Mouse (Mus musculus) left cerebral cortex, postnatal 10 days (tissue): ENCODE data around the gene Rtkn2. TPM values are rescaled to one million over a fixed set of nuclear protein-coding genes. Genes with fewer than 3 reads are reported as not detected.

ENCODE experiments used
- DNase-seq, 2 experiments: peaks; one replicate each; pipeline ENCODE4 v3.0.0; 2021 to 2022; ENCODE audit warnings: low spot score in 2 of 2, mixed read lengths in 1 of 2; ENCODE audit errors: extremely low spot score in 1 of 2
- intact Hi-C: fragments of 180-260 bp; cut with DNase I; formaldehyde crosslinking; loops from one replicate; pipeline ENCODE4 v1.15.1; 2025
- total RNA-seq, 2 experiments: library from RNA; stranded (reverse); gene quantifications; 2 replicates each; pipeline ENCODE4 v1.2.3; 2021

Gene Rtkn2
- 1 to 10 TPM; 5.4 to 5.7 TPM for total RNA-seq

DNA sequence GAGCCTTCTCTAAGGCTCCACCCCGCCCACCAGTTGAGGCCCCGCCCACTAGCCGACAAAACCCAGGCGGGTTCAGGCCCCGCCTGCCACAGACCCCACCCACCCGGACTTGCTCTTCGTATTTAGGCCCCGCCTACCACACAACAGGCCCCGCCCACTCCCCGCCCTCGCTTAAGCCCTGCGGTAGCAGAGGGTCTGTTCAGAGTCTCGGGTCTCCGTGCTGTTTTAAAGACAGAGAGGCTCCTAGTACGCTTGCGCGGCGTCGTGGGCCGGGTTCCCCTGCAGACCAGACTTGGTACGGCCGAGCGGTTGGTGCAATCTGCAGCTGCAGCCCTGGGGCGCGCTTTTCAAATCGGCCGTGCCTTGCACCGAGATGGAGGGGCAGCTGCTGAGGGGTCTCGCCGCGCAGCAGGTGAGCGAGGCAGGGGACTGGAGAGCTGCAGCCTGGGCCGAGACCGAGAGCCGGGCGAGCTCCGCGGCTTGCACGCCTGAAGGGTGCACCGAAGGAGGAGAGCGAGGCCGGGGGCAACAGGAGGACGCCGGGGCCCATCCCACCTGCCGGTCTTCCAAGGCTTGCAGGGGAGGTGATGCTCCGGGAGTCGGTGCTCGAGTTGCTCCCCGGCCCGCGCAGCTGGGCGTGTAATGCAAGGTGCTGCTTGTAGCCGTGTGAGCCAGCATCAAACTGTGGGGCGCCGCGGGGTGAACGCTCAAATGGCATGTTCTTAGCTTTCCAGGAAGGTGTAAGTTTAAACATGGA is at the start of gene Rtkn2:
TSS of gene Rtkn2 (plus strand) at position 170 of the 757 bp plus-strand sequence.
- intact Hi-C loops, result loop anchor here (5.0 to 10.0 kb wide), 3 partner anchors 87 to 435 kb away; partner anchors contain the start of gene Ado
- peak; percentile 89 to 94 for DNase-seq

DNA sequence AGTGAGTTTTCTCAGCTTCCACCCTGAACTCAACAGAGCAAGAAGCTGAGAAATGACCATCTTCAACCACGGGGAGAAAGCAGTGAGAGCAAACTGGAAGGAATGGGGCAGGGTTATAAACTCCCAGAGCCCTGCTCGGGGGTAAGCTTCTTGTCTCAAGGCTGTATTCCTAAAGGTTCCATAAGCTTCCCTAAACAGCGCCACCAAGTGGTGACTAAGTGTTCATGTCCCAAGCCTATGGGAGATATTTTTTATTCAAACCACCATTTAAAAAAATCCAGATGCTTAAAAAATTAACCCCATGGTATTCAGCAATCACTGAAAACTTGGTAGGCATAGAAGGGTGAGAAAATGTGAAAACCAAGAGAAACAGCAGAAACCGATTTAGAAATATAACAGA is 48.0 kb upstream of the Rtkn2 start:
- intact Hi-C loops, result no loop called here

DNA sequence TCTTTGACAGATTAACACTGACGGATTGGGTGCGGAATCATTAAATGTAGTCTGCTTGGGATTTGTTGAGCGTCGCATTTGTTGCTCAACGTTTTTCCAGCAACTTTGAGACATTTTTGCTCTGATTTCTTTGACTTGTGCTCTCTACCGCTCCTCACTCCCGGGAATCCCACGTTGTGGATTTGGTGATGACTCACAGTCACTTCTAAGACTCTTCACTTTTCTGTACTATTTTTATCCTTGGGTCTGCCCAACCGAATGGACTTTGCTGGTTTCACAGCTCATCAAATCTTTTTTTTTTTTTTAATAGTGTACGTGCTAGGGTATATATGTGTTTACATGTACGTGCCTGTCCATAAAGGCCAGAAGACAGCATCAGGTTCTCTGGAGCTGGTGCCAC is 46.6 kb upstream of the Rtkn2 start:
- DNase-seq, result no peak
- intact Hi-C loops, result no loop called here

More for the DNA sequence above, 48.0 kb upstream of the Rtkn2 start:
- DNase-seq, result no peak

DNA sequence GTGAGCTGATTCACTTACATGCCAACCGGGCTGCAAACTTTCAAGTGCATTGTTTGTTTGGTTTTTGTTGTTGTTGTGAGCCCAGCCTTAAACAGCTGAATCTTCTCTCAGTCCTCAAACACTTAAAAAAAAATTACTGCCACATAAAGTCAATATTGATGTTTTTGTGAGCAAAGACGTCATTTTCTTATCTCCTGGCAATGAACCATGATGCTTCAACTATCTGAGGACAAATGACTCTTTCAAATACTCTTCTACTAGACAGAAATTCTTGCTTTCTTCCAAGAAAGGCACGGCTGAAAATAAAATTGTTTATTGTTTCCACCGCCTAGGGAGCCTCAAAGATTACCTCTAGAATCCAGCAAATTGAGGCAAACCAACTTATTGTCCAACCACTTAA is 42.4 kb upstream of the Rtkn2 start:
- intact Hi-C loops, result no loop called here
- no peak for DNase-seq

DNA sequence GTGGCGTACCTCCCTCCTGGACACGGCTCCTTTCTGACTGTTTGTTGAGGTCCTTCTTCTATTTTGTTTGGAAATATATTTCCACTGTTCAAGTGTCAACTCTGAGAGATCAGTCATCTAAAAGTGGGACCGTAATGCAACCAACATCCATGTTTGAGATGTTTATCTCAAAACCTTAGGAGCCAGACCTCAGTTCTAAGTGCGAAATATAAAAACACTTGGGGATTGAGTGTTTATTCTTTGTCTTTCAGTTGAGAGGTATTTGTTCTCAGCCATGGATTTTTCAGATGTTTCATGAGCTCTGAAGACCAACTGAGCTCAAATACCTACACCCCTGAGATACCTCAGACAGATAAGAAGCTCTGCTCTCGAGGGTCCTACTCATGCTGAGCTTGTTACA is 41.6 kb upstream of the Rtkn2 start:
- no peak for DNase-seq
- intact Hi-C loops, result no loop called here

DNA sequence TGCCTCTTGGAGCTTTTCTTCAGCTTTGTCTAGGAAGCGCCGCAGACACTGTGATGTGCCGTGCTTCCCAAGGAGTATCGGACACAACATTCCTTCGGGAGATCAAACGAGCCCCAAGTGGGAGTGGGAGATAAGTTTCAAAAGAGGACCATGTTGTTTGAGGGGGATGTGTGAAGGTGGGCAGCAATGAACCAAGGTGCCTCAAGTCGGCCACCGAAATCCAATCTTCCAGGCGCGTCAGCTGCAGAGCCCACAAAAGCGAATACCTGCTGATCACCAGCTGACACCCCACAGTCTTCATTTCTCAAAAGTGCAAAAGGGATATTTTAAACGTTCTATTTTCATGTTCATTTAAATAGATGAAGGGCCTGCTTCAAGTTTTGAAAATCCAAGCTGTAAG is 39.8 kb upstream of the Rtkn2 start:
- intact Hi-C loops, result no loop called here
- no peak for DNase-seq

DNA sequence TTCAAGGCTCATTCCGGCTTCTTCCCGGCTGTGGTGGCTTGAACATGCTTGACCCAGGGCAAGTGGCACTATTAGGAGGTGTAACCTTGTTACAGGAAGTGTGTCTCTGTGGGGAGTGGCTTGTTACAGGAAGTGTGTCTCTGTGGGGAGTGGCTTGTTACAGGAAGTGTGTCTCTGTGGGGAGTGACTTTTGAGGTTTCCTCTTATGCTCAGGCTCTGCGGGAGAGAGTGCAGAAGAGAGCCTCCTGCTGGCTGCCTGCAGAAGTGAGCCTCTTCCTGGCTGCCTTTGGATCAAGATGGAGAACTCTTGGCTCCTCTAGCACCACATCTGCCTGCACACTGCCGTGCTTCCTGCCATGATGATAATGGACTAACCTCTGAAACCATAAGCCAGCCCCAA is 35.9 kb upstream of the Rtkn2 start:
- intact Hi-C loops, result no loop called here
- DNase-seq, result no peak

DNA sequence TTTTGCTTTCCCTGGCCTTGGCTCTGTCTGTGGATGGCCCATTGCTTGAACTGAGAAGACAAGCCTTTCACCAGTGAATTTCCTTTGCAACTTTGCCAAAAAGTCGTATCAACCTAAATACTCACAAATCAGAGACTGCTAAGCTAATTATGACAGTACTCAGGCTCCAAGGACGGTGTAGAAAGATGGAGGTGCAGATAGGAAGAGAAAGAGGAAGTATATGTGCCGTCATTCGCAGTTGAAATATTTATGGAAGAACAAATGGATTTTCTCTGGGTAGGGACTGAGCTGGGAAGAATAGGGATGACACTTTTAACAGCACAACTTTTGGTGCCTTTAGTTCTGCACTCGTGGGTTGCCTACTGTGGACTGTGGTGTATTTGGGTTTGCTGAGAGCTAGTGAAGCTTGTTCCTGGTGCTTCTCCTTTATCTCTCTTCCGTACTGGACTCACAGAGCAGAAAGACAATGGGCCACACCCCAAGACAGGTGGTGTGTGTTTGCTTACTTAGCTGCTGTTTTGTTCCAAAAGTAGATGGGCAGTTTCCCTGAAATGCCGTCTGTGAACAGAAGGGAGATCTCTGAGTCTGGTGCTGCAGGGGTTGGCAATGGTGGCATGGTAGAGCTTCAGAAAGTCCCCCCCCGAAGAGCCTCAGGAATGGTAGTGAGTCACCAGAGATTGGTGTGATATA is 29.2 kb upstream of the Rtkn2 start:
- DNase-seq, result no peak
- intact Hi-C loops, result no loop called here

DNA sequence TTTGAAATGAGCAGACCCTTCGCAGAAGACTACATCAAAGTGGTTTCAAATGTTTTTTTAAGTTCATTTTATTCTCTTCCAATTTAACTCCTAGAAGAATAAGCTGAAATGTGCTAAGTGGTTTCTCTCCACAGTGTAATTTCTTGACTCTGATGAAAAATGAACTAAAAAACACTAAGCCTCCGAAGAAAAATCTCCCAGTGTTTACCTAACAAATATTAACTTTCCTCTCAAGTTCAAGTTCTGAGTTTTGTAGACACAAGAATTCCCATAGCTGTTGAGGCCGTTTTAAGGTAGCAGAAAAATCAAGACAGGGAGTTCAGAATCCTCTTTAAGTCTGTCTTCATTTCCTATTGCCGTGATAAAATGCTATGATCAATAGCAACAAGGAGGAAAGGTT is 27.7 kb upstream of the Rtkn2 start:
- intact Hi-C loops, result no loop called here
- no peak for DNase-seq

DNA sequence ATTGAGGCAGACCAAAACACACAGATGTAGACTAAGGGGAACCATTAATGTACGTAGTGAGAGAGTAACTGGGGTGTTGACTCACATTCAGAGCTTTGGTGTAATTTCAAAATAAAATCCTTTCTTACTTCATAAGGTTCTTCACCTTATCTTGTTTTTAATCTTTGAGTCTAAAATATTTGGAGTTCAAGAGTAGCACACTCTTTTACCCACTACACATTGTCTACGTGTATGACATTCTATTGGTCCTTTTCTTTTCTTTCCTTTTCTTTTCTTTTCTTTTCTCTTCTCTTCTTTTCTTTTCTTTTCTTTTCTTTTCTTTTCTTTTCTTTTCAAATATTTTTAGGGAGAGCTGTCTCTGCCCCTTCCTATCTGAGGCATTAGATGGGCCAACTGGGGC is 23.4 kb upstream of the Rtkn2 start:
- intact Hi-C loops, result no loop called here
- no peak for DNase-seq

DNA sequence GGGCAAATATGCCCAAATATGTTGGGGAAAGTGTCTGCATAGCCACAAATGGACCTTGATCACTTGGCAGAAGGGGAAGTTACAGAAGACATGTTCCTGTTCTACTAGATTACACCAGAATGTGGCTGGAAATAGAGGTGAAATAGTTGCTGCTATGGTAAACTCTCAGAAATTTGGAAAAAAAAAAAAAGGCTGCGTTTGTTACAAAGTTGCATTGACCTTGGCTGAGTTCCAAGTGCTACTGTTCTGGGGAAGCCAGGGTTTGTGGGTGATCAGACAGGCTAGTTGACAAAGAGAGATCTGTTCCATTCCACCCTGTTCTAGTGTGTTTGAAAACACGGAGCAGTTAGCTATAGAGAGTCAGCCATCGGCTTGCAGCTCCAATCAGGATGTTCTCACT is 19.4 kb upstream of the Rtkn2 start:
- intact Hi-C loops, result no loop called here
- DNase-seq, result no peak

DNA sequence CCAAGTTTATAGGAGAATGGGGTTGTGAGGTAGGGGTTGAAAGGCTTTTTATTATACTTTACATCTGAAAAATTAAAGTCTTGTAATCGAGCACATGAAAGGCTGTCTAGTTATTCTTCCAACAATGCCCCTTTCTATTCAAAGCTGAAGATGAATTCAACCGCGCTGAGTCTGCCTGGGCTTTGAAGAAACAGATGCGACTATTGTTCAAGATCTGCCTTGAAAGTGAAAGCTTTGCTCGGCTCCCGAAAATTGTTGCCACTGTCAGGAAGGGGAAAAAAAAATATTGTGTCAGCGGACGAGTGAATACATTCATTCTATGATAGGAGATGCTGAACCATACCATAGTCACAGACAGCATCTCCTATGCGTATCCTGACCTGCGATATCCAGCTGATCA is 16.9 kb upstream of the Rtkn2 start:
- DNase-seq, result no peak
- intact Hi-C loops, result no loop called here

DNA sequence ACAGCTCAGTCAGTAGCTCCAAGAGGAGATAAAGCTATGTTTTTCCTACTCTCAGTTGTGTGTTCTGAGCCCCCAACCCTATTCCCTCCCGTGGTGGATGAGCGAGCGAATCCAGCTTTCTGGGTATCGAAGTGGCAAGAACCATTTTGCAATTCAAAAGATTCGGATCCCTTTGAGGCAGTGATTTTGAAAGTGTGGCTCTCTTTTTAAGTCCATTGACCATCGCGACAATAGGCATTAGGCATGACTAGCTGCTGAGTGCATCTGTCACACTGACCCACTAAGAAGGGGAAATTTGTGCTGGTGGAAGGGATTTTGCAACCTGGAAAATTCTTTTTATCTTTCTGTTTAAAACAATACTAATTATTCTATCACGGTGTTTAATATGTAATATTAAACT is 15.3 kb upstream of the Rtkn2 start:
- intact Hi-C loops, result no loop called here
- no peak for DNase-seq

DNA sequence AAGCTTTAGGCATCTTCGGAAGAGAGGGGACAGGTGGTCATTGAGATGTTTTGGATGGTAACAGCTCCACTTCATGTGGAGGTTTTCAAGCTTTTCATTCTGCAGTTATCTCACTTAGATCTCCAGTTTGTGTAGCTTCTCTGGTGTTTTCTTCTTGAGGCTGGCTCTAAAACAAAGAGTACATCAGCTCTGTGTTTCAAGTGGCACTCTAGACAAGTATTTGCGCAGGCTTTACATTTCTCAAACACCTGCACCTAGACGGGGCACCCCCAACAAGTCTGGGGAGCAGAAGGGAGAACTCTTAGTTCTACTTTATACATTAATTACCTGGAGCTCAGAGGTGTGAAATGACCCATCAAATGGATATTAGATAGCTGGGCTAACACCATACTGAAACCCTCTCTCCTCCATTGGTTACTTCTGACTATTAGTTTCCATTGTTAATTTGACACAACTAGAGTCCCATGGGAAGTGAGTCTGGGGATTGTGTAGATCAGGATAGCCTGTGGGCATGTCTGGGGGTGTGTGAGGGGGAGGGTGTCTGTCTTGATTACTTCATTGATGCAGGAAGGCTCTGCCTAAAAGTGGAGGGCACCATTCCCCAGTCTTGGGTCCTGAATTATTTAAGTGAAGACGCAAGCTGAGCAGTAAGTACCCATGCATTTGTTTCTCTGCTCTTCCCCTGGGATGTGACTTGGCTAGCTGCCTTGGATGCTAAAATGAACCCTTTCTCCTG is 14.0 kb upstream of the Rtkn2 start:
- no peak for DNase-seq
- intact Hi-C loops, result no loop called here

DNA sequence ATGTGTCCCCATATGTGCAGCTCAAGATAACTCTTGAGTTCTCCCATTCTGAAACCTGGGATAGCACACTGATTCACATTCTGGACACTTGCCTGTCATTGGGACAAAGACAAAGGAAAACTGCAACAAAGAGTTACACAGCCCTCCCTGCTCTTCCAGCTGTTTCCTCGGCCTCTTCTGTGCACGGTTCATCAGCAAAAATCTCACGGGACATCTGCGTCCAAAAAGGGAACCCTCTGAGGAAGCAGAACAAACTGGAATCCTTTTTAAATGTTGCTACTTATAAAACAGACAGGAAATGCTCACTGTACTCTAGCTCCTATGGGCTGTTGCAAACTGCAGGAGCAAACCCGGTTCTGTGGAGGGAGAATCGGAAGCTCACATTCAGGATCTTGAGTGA is 13.3 kb upstream of the Rtkn2 start:
- intact Hi-C loops, result no loop called here
- DNase-seq, result no peak

DNA sequence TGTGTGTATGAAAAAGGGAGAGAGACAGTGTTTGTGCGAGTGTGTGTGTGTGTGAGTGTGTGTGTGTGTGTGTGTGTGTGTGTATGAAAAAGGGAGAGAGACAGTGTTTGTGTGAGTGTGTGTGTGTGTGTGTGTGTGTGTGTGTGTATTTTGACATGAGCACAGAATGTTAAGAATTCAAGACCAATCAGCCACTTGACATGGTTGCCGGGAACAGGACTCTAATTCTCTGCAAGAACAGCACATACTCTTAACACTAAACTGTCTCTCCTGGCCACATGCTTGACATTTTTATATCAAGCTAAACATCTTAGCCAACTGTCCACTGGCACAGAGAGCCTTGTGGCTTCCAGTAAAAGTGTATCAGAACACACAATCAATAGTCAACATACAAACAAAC is 12.4 kb upstream of the Rtkn2 start:
- intact Hi-C loops, result no loop called here
- DNase-seq, result no peak

DNA sequence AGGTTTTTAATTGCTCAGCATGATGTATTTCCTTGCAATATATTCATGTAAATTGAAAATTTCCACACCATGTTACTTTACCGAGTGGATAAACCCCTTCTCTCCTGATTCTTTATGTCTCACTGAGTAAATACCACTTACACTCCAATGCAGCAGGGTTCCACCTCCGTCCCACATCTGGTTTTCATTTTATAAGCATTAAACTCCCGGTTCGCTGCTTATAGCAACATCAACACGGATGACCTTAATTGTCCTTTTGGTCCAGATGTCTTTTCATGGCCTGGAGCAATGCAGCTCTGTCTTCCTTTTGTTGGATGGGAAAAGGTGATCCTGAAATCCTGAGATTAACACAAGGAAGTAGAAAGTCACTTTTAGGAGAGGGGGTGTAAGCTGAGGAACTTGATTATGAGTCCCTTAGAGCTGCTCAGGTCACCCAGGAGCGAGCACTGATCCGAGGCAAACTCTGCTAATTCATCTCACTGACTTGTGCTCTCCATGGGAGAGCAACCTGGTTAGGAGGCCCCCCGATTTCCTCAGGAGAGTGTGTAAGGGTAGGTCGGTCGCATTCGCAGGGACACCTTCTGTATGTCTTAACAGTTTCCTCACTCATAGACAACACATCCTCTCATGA is 8.1 kb upstream of the Rtkn2 start:
- intact Hi-C loops, result no loop called here
- DNase-seq, result no peak

DNA sequence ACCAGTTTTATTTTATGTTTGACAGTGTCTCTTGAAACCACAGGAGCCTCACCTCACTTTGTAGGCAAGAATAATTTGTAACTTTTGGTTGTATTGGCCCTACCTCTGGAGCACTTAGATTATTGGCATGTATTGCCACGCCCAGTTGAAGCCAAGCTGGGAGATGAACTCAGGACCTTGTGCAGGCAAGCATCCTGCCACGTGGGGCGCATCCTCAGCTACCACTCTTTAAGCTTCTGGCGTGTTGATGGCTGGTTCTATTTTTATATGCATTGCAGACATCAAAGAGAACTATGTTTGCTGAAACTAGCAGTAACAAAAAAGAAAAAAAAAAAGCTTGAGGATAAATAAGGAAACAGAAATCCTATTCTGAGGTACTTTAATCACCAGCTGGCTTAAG is 2.1 kb upstream of the Rtkn2 start:
- peak in 1 of 2 experiments; percentile 56 for DNase-seq
- intact Hi-C loops, result no loop called here

DNA sequence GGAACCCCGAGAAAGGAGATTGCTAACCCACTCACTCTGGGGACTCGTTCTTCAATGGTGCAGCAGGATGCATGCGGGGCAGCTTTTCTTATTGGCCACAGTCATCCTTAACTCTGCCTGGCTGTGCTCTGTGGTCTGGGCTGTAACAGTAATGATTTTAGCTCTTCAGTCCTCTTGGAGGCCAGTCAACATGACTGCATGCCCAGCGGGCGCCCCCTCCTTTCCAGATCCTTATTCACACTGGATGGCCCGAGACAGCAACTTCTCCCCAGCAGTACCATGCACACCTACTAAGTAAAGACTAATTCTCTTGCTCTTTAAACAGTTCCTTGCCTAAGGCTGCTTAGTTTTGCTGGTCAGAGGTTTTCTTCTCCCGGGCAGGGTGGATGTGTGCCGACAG is 4.4 kb downstream of the Rtkn2 start:
- DNase-seq, result no peak
- intact Hi-C loops, result loop anchor here (5.0 to 10.0 kb wide), 3 partner anchors 91 to 439 kb away; partner anchors contain the start of gene Ado
